Mouse (Mus musculus) cerebellum, postnatal 25 days (tissue): Measurements from ENCODE around the gene Ipo7.
"Not testable (repeated sequence)": the region's sequence is repeated elsewhere in the genome, so short reads cannot be mapped to it uniquely, and the experiment has no call there.

Source experiments
- DNase-seq, 2 experiments: peaks; one replicate each; pipeline ENCODE4 v3.0.0; 2021; ENCODE audit warnings: mixed read lengths in 2 of 2

Gene Ipo7

DNA sequence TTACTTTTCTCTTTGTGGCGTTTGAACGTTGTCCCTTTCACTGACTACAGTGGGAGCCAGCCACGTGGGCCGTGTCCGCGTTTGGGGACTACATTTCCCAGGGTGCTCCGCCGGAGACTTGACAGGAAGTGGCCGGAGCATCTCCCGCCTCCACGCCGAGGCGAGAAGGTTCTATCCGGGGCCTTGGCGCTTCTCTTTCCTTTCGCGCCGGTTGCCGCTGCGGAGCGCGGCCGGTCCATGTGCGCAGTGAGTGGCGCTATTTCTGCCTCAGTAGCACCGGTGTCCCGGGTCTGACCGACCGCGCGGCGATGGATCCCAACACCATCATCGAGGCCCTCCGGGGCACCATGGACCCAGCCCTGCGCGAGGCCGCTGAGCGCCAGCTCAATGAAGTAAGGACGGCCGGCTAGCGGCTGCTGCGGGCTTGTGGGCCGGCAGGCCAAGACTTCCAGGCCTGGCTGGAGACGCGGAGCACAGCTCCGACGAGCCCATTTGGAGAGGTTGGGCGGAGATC lies at the start of gene Ipo7:
Ipo7 (plus strand) TSS at position 158 of the 514 bp plus-strand sequence.
- DNase-seq = peak; percentile 92 to 94

DNA sequence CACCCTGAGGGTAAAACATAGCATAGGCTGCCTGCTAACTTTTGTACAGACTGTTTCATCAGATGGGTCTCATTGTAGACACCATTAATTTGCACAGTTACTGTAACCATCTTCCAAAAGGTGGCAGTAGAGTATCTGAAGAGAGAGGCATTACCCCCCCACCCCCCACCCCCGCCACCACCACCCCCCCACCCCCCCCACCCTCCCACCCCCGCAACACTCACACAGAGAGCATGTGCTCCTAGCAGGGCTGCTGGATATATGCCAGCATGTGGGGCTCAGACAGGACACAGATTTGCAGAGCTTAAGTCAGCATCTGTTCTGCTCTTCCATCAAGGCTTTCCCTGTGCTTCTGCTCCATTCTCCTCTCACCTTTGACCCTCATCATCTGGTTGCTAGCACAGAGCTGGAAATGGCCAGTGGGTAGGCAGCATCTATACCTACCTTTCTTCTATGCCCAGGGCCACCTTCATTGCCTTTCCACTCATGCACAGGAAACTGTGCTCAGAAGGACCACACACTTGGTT lies 49.1 kb upstream of the Ipo7 start:
- DNase-seq = peak; percentile 77 to 88

DNA sequence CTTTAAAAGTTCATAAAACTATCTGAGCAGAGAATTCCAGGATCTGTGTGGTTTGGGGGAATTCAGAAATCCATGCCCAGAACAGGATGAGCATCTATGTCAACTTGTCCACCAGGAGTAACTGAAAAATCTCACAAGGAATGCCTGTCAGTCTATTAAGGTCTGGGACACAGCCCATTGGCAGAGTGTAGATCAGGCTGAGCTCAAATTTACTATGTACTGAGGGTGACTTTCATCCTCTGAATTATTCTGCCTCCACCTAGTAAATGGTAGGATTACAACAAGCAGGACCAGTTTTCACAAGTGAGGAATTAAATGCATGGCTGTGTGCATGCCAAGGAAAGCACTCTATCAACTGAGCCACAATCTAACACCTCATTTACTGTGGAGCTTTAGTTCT lies 48.5 kb upstream of the Ipo7 start:
- DNase-seq = no peak

GRCm38 (mm10) chr7:109975966-109976715 lies 41.9 kb upstream of the Ipo7 start:
- peak; percentile 67 to 76 for DNase-seq

DNA sequence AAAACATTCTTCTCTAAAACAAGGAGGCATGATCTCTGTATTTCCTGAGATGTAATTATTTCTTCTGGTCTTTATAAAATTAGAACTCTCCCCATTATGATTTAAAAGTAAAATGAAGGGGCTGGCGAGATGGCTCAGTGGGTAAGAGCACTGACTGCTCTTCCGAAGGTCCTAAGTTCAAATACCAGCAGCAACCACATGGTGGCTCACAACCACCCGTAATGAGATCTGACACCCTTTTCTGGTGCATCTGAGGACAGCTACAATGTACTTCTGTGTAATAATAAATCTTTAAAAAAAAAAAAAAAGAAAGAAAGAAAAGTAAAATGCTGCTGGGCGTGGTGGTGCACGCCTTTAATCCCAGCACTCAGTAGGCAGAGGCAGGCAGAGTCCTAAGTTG lies 40.9 kb upstream of the Ipo7 start:
- DNase-seq = peak; percentile 54 to 72

GRCm38 (mm10) chr7:109984608-109985007 lies 33.5 kb upstream of the Ipo7 start:
- DNase-seq = not testable (repeated sequence)

DNA sequence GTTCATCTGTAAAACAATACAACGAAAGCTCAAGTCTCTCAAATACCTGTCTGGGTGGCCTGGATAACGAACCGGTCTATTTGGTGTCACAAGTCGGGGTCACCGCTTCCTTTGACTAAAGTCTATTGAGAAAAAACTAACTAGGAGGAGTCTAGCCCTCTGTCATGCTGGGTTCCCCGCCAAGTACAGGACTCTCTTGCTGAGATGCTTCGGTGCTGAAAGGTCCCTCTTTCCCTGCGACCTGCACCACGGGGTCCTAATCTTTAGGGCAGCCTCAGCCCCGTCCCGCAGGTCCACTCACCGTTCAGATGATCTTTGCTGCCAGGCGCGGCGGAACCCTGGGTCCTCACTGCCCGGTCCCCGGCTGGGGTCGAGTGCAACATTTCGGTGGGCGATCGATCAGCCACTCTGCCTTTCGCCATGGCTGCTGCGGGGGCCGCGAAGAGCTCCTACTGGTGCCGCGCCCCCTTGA lies 32.4 kb upstream of the Ipo7 start:
- DNase-seq = peak in 1 of 2 experiments; percentile 44

DNA sequence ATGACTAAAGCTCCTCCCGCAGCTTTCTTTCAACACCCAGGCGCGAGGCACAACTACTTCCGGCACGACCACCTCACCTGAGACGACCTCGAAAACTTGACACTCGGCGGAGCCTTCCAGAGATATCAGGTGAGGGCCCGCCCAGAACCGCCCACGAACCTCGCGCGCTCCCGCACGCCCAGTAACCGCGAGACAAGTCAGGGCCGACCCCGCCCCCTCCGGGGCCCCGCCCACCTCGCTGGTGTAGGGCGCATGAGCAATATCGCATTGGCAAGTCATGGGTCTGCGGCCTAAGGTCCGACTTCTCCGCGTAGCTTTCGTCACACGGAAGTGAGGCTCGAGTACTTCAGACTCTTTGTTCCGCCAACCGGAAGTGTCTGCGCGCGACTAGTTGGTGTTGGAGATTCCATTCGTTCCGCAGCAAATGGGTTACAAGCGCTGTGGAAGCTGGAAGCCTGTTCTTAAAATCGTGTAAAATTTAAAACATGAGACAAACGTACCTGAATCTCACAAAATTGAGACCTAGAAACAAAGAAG lies 31.9 kb upstream of the Ipo7 start:
- DNase-seq = peak; percentile 99 to 100

- DNase-seq = not testable (repeated sequence)
These were observed 31.3 kb upstream of the Ipo7 start, which contains the start of gene Tmem41b for GRCm38 (mm10) chr7:109986775-109987174. TSS of gene Tmem41b (minus strand) at chr7:109986929.

DNA sequence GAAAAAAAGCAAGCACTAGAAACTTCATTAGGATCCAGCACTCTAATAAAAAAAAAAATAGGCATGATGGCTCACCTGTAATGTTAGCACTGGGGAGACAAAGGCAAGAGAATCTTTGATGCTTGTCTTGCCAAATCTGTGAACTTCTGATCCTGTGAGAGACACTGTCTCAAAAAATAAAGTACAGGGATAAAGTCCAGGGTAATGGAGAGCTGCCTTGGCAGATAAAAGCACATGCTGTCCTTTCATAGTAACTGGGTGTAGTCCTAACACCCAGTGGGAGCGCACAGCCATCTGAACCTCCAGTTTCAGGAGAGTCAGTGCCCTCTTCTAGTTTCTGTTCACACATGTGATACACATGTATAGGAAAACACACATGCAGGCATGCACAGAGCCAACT lies 26.8 kb upstream of the Ipo7 start:
- DNase-seq = no peak

DNA sequence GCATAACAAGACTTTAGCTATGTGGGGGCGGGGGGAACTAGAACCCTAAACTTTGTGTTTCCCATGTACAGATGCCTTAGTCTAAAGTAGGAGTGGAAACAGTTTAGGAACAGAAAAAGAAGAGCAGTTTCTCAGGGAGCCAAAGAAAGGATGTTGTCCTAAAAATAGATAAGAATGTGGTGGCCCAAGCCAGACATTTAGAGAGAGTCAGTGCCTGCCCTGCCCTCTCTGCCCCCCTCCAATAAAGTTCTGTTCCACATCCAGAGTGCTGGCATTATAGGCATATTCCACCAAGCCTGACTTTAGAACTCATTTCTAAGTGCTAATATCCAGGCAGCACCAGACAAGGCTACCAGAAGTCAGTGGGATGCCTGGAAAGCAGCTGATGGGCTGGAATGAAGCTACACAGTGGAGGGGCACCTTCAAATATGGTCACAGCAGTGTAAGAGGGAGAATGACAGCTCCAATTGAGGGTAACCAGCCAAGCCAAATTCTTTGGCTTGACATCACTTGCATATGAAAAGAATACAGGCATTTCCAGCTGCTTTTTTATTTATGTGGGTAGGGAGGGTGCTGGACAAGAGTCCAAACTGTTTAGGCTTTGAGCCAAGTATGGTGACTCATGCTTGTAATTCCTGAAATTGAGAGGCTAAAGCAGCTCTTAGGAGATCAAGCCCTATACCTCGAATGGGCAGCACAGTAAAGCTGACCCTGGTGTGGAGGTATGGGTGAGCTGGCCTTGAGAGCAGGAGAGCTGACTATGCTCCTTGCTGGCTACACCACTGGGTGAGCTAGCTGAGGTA lies 24.7 kb upstream of the Ipo7 start:
- peak; percentile 35 to 38 for DNase-seq

DNA sequence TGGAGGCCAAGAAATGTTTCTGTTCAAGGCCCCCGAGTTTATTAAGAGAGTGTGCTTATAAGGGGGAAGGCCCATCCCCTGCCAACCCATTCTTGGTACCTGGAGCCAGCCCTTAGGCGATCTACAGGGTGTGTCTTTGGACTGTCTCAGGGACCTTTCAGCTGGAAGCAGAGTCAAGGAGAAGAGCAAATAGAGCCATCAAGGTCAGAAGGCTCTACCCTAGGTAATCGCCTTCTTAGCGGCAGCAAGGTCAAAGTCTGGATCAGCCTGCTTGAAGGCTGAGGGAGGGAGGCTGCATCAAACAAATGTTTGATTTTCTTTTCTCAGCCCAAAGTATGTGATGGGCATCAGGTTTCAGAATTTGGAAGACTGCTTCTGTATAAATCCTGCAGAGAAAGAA lies 19.7 kb upstream of the Ipo7 start:
- DNase-seq = no peak

DNA sequence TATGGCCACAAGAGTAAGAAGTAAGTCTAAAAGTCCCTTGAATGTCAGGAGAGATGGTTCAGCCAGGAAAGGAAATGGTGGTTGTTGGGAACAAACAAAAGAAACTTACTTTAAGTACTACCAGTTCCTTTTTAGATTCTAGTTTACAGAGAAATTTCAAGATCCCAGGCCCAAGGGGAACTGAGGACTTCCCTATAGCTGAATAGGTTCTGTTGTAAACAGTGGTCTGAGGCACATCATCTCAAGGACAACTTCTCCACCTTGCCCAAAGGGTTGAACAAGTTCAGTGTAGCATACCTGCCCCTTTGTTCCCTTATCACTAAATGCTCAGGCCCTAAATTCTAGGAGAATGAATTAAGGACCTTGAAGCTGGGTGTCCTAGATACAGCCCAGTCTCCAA lies 16.0 kb upstream of the Ipo7 start:
- no peak for DNase-seq

DNA sequence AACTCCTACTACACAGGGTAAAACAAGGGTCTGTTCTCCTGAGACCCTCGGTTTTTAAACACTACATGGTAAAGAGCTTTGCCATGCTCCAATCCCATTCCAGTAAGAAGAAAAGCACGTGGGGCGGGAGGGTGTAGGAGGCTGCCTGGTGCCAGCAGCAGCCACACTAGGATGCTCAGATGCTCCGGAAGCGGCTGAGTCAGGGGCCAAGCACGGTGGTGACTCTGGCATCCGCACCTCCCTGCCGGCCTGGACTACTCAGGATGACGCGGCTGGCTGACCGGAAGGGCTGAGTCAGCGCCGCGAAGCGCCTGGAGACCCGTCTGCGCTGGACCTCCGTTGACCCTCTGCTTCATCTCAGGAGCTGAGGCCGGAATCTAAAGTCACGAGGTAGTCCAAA lies 15.1 kb upstream of the Ipo7 start:
- peak; percentile 74 to 80 for DNase-seq

DNA sequence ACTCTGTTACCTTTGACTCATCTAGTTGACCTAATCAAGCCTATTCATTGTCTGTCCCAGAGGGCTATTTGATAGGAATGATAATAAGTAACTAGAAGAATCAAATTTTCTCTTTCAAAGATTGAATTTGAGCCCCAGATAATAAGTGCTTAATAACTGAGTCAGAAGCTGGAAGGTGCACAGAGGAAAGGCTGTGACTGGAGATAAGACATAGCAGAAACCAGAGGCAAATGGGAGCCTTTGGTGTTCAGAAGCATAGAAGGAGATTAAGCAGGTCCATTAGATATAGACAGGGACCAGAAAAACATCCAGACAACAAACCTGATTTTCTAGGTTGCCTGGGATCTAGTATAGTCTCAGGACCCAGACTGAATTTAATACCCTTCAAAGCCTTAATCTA lies 12.1 kb upstream of the Ipo7 start:
- DNase-seq = no peak

- no peak for DNase-seq
These were observed 11.4 kb upstream of the Ipo7 start for GRCm38 (mm10) chr7:110006471-110007195.

DNA sequence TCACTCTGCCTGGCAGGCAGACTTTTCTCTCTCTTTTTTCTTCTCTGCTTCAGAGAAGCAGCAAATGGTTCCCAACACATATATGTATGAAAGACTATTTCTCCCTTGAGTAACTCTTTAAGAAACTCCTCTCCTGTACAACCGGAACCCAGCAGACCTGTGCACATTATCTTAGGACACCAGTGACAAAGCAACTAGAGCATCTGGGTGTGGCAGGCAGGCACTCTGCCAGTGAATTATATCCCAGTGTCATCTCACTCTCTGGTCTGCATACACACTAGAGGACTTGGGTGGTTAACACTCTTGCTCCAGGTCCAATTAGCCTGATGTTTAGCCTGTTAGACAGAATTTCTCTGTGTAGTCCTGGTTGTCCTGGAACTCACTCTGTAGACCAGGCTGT lies 9.6 kb upstream of the Ipo7 start:
- no peak for DNase-seq

DNA sequence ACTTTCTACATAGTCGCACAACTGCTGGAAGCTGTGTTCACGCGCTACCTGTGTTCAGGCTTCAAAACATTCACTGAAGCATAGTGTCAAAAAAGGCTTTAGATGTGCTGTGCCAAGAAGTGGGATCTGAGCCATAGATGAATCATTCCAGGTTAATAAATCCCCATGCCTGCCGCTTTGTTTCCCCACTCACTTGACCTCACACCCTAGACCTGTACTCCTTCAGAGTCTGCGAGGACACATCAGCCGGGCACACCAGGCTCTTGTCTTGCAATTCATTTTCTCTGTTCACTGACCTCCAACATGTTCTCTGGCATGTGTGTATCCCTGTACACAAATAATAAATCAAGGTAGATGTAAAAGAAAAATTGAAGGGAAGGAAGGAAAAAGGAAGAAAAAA lies 9.0 kb upstream of the Ipo7 start:
- DNase-seq = no peak

GRCm38 (mm10) chr7:110011417-110011816 lies 6.7 kb upstream of the Ipo7 start:
- DNase-seq = no peak

GRCm38 (mm10) chr7:110014272-110014671 lies 3.8 kb upstream of the Ipo7 start:
- no peak for DNase-seq

GRCm38 (mm10) chr7:110018631-110019482 lies 783 bp downstream of the Ipo7 start:
- peak in 1 of 2 experiments; percentile 75 for DNase-seq
